9 mouse cellular contexts compared by ENCODE assay signal in the genomic region with DNA sequence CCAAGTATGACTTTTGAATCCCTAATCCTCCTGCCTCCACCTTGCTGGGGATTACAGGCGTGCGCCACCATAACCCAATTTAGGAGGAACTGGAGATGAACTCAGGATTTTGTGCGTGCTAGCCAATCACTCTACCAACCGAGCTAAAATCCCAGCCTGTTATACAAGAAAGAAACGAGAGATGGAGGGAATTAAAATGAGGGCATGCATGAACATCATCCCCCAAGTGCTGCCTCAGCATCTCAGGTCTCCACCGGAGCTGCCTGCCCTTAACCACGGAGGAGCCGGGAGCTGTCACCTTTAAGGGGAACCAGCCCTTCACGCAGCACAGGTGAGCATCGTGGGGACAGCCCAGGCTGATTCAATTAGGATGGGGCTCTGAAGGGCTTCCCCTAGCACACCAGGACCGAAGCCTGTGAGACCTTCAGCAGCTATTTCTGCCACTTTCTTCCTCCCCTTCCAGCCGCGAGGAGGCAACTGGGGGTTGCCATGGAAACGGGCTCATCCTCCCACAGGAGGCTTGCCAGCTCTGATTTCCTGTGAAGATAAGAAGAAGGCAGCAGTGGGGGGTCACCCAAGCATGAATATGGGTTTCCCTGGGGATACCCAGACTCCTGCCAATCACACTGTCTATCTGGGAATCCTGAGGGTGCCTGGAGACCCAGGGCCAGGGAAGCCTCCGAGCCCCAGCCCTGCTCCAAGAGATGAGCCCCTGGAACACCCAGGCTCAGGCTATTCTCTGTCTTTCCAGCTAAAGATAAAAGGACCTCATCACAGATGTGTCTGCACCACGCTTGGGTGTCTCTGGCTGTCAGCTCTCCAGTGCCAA. TPM values are rescaled to one million over a fixed set of nuclear protein-coding genes. Genes with fewer than 3 reads are reported as not detected.
DNase-seq lines count a peak whose midpoint lies in the region; ATAC-seq and TF ChIP-seq lines count a peak whose summit lies in the region.
"Had no signal": no experiment of that assay in that cellular context is flagged by ENCODE, and none has a peak within 500 bp of the region (broad histone marks: within the 10 kb centered on the region; RNA-seq: fewer than 3 reads in every experiment).

No protein-coding gene starts in this region.

- peak; percentile 61 for ATAC-seq in hindbrain, embryonic 14.5 days (ENCODE audit: low FRiP score)
- no peak for ATAC-seq in monocyte, adult 5-6 weeks (replicated peaks; ENCODE audit: insufficient number of reproducible peaks, low FRiP score, low TSS enrichment, poor library complexity, severe bottlenecking)
- ATAC-seq in intestine, embryonic 16.5 days: no peak

- no peaks in the 10 kb centered on the region for H3K27me3 ChIP-seq in kidney, adult 2 months (replicated peaks; ENCODE audit: control insufficient read depth, insufficient read depth, low read length)
- H3K27me3 ChIP-seq in hindbrain, embryonic 14.5 days (ENCODE audit: control insufficient read depth, insufficient read depth, low read length): no peaks in the 10 kb centered on the region
- no peaks in the 10 kb centered on the region for H3K27me3 ChIP-seq in intestine, embryonic 16.5 days (replicated peaks; ENCODE audit: control insufficient read depth, insufficient read depth, low read length)
- H3K27me3 ChIP-seq: liver, embryonic 15.5 days had no signal

- H3K36me3 ChIP-seq in kidney, adult 2 months (ENCODE audit: control insufficient read depth, insufficient read depth, low read length): no peaks in the 10 kb centered on the region
- no peaks in the 10 kb centered on the region for H3K36me3 ChIP-seq in hindbrain, embryonic 14.5 days (replicated peaks; ENCODE audit: control insufficient read depth, insufficient read depth)
- H3K36me3 ChIP-seq in intestine, embryonic 16.5 days (ENCODE audit: control insufficient read depth, insufficient read depth, low read length): no peaks in the 10 kb centered on the region
- H3K36me3 ChIP-seq: liver, embryonic 15.5 days had no signal

- no peaks in the 10 kb centered on the region for H3K9me3 ChIP-seq in hindbrain, embryonic 14.5 days (ENCODE audit: control insufficient read depth, low read length)
- no peaks in the 10 kb centered on the region for H3K9me3 ChIP-seq in intestine, embryonic 16.5 days (ENCODE audit: control insufficient read depth, low read length)
- H3K9me3 ChIP-seq: liver, embryonic 15.5 days had no signal

- H3K4me3 ChIP-seq in kidney, adult 2 months (ENCODE audit: insufficient read depth, low read depth, low read length): no peak overlapping the region
- H3K4me3 ChIP-seq in hindbrain, embryonic 14.5 days (replicated peaks; ENCODE audit: low read length): no peak overlapping the region
- no peak overlapping the region for H3K4me3 ChIP-seq in left cerebral cortex, adult 2 months
- H3K4me3 ChIP-seq in intestine, embryonic 16.5 days (ENCODE audit: low read length): no peak overlapping the region
- H3K4me3 ChIP-seq: liver, embryonic 15.5 days had no signal

- H3K4me1 ChIP-seq in kidney, adult 2 months (ENCODE audit: control insufficient read depth, insufficient read depth, low read length): no peaks in the 10 kb centered on the region
- H3K4me1 ChIP-seq in hindbrain, embryonic 14.5 days (replicated peaks; ENCODE audit: control insufficient read depth, insufficient read depth, low read length): peaks cover 26% of the 10 kb centered on the region
- peaks cover 2% of the 10 kb centered on the region; the same call in 1 of the 2 replicates for H3K4me1 ChIP-seq in intestine, embryonic 16.5 days (ENCODE audit: control insufficient read depth, insufficient read depth, low read length)
- H3K4me1 ChIP-seq: liver, embryonic 15.5 days had no signal

- intact Hi-C loops in left cerebral cortex, adult 2 months (cut with DNase I): loop anchor here (2.0 kb wide), 1 partner anchor 129 kb away; no protein-coding TSS in a partner anchor

- peak; percentile 55 for DNase-seq in kidney, adult 2 months
- DNase-seq in kidney, adult 11 months: no peak
- DNase-seq in hindbrain, embryonic 14.5 days (ENCODE audit: low spot score): peak; percentile 81
- peak; percentile 84 to 87 for DNase-seq in left cerebral cortex, adult 2 months (ENCODE audit: extremely low spot score in 1 of 2, low spot score in 2 of 2)
- peak; percentile 89 to 90 for DNase-seq in right cerebral cortex, adult 2 months (ENCODE audit: low spot score in 2 of 2)
- no peak for DNase-seq in lung, postnatal 4 days

- TF ChIP-seq CTCF in kidney, adult 2 months (conservative IDR thresholded peaks at IDR 0.05; ENCODE audit: insufficient read depth, insufficient read length, low read depth, low read length): no peak
- TF ChIP-seq CTCF in left cerebral cortex, adult 2 months (IDR thresholded peaks at IDR 0.05): no peak; the same call in 1 of the 2 replicates

- TF ChIP-seq POLR2A in kidney, adult 2 months (IDR thresholded peaks at IDR 0.05; ENCODE audit: low read depth, low read length): no peak

- peak overlapping the region; percentile 12 for H3K9ac ChIP-seq in hindbrain, embryonic 14.5 days
- H3K9ac ChIP-seq in intestine, embryonic 16.5 days (ENCODE audit: low read depth, low read length): no peak overlapping the region
- H3K9ac ChIP-seq: liver, embryonic 15.5 days had no signal

- peak overlapping the region; percentile 40 for H3K4me2 ChIP-seq in hindbrain, embryonic 14.5 days (replicated peaks)
- no peak overlapping the region for H3K4me2 ChIP-seq in intestine, embryonic 16.5 days (ENCODE audit: low read depth, low read length)
- H3K4me2 ChIP-seq: liver, embryonic 15.5 days had no signal

- WGBS in kidney, adult 2 months: 26% methylated on average over 16 of the region's 16 CpGs
- WGBS in hindbrain, embryonic 14.5 days: 20% methylated on average over 16 of the region's 16 CpGs
- WGBS in intestine, embryonic 16.5 days: 42% methylated on average over 16 of the region's 16 CpGs

- H3K27ac ChIP-seq in kidney, adult 2 months (ENCODE audit: insufficient read depth, low read depth, low read length): no peak overlapping the region
- peak overlapping the region; percentile 91 for H3K27ac ChIP-seq in hindbrain, embryonic 14.5 days
- peak overlapping the region; percentile 99 for H3K27ac ChIP-seq in left cerebral cortex, adult 2 months
- H3K27ac ChIP-seq in intestine, embryonic 16.5 days (ENCODE audit: low read length): no peak overlapping the region
- H3K27ac ChIP-seq: liver, embryonic 15.5 days had no signal

RNA-seq across cellular contexts. Expression of a gene that starts 11.7 kb away (rescaled TPM):
- 2.9 and 4.0 TPM in 2 replicates for polyA plus RNA-seq in kidney, adult 2 months (2012; rRNA removed)
- polyA plus RNA-seq in hindbrain, embryonic 14.5 days (2014; fragmentation: Nextera tagmentation; extraction: Ambion mirVana): 3.5 and 3.9 TPM in 2 replicates
- total RNA-seq in left cerebral cortex, adult 2 months (2021): 100 to 1,000 TPM; 230 to 237 TPM
- total RNA-seq in monocyte, adult 5-6 weeks (2017): 0.49 to 2.1 TPM (median 0.57 TPM) in 3 replicates
- polyA plus RNA-seq in intestine, embryonic 16.5 days (2015; fragmentation: Nextera tagmentation; extraction: Ambion mirVana): 1.1 TPM in 2 replicates

RNA-seq across cellular contexts. Expression of a gene that starts 38.7 kb away (rescaled TPM):
- 8.3 and 11.2 TPM in 2 replicates for polyA plus RNA-seq in kidney, adult 2 months (2012; rRNA removed)
- 3.8 and 4.9 TPM in 2 replicates for polyA plus RNA-seq in hindbrain, embryonic 14.5 days (2014; fragmentation: Nextera tagmentation; extraction: Ambion mirVana)
- total RNA-seq in left cerebral cortex, adult 2 months (2021): 1 to 10 TPM; 1.4 to 1.8 TPM
- total RNA-seq in monocyte, adult 5-6 weeks (2017): not detected in 3 replicates
- polyA plus RNA-seq in intestine, embryonic 16.5 days (2015; fragmentation: Nextera tagmentation; extraction: Ambion mirVana): 12.0 and 12.8 TPM in 2 replicates

Comparison
In these comparisons a context has a peak if more than half of its experiments do, and no peak if none do; other contexts are left out.
1. DNase-seq: peak in kidney, adult 2 months (single experiment), hindbrain, embryonic 14.5 days (single experiment), left cerebral cortex, adult 2 months (2 of 2) and right cerebral cortex, adult 2 months (2 of 2); none in kidney, adult 11 months (single experiment) and lung, postnatal 4 days (0 of 2).
2. H3K27ac ChIP-seq: peak in hindbrain, embryonic 14.5 days (single experiment) and left cerebral cortex, adult 2 months (single experiment); none in kidney, adult 2 months (single experiment) and intestine, embryonic 16.5 days (single experiment).